Mouse (Mus musculus) intestine, embryonic 15.5 days (tissue): ENCODE measurements around the gene Nus1. TPM values are rescaled to one million over a fixed set of nuclear protein-coding genes. Genes with fewer than 3 reads are reported as not detected.

ENCODE experiments used
- ATAC-seq: fragments of 200-750 bp; cut with Nextera tagmentation; 2 replicates; pipeline ENCODE4 v1.8.0; 2017; ENCODE audit warnings: moderate TSS enrichment, moderate library complexity
- H3K27ac ChIP-seq: fragments of 300-500 bp; sonication (generic); 2 replicates; pipeline ENCODE4 v1.5.1; 2015; ENCODE audit warnings: mild to moderate bottlenecking, inconsistent platforms
- H3K27me3 ChIP-seq: fragments of 300-500 bp; sonication (generic); replicated peaks from 2 replicates; pipeline ENCODE4 v1.6.1; 2015; ENCODE audit warnings: inconsistent platforms
- H3K36me3 ChIP-seq: fragments of 300-500 bp; sonication (generic); 2 replicates; pipeline ENCODE4 v1.6.1; 2015; ENCODE audit warnings: inconsistent platforms
- H3K4me1 ChIP-seq: fragments of 300-500 bp; sonication (generic); replicated peaks from 2 replicates; pipeline ENCODE4 v1.6.1; 2015; ENCODE audit warnings: inconsistent platforms
- H3K4me2 ChIP-seq: fragments of 300-500 bp; sonication (generic); replicated peaks from 2 replicates; pipeline ENCODE4 v1.6.1; 2015; ENCODE audit warnings: mild to moderate bottlenecking, inconsistent platforms
- H3K4me3 ChIP-seq: fragments of 300-500 bp; sonication (generic); replicated peaks from 2 replicates; pipeline ENCODE4 v1.5.1; 2015; ENCODE audit warnings: inconsistent platforms
- H3K9ac ChIP-seq: fragments of 300-500 bp; sonication (generic); 2 replicates; pipeline ENCODE4 v1.6.1; 2015; ENCODE audit warnings: inconsistent platforms
- H3K9me3 ChIP-seq: fragments of 300-500 bp; sonication (generic); 2 replicates; pipeline ENCODE4 v1.6.1; 2016; ENCODE audit warnings: inconsistent platforms
- WGBS: fragments of 180-500 bp; shearing (Covaris S2); methylation state at CpG from one replicate; pipeline ENCODE4 v1.1.7; 2015; 5-methylcytosine and 5-hydroxymethylcytosine counted together
- polyA plus RNA-seq: library from polyadenylated mRNA; unstranded; fragments of >200 nt; fragmentation: Nextera tagmentation; extraction: Ambion mirVana; gene quantifications from 2 replicates; pipeline ENCODE4 v1.2.1, GENCODE M21; 2015

The Nus1 gene
- polyA plus RNA-seq, 1 experiment from 2014 or later, result 15.7 TPM

DNA sequence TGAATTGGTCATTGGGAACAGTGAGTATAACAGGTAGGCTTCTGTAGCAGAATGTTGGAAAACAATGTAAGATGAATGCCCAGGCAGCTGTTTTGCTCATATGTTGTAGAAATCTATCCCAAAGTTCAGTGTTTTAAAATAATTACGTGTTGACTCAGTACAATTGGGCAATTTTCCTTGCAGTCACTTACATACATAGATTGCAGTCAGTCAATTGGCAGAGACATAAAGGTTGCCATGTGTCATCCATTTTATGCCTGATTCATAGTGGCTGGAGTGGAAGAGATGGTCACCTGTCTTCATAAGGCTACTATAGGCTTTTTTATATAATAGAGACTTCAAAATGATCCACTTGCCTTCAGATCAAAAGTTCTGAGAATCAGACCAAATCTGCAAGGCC lies 3.2 kb downstream of the Nus1 start:
- Histone ChIP-seq H3K4me2 (no peak overlapping the region), H3K27me3 (no peaks in the 10 kb centered on the region), H3K36me3 (no peaks in the 10 kb centered on the region), H3K9me3 (no peaks in the 10 kb centered on the region), H3K27ac (no peak overlapping the region), H3K4me1 (peaks cover 14% of the 10 kb centered on the region), H3K9ac (no peak overlapping the region), H3K4me3 (no peak overlapping the region)
- ATAC-seq, result no peak
- 93% methylated on average over 1 of the region's 1 CpGs for WGBS

DNA sequence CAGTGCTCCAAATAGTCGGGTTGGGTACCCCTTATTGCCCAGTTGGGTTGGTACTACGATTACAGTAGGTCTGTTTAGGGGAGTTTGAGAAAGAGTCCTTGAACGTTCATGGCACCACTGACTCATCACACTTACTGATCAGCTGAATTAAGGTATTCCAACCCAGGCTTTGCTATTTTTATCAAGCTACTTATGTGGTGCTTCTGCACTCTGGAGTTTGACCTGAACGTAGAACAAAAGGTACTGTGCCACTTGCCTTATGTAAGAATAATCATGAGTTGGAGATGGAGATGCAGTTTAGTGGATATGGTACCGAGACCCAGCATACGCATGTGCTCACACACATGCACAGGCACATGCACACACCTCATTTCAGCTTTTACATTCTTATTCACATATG lies 4.4 kb downstream of the Nus1 start:
- no peak overlapping the region for H3K27ac ChIP-seq
- no peaks in the 10 kb centered on the region for H3K27me3 ChIP-seq
- H3K36me3 ChIP-seq, result no peaks in the 10 kb centered on the region
- H3K4me1 ChIP-seq, result peaks cover 14% of the 10 kb centered on the region
- no peak overlapping the region for H3K9ac ChIP-seq
- H3K9me3 ChIP-seq, result no peaks in the 10 kb centered on the region
- ATAC-seq, result no peak
- H3K4me2 ChIP-seq, result no peak overlapping the region
- WGBS, result 81% methylated on average over 6 of the region's 6 CpGs
- H3K4me3 ChIP-seq, result no peak overlapping the region

DNA sequence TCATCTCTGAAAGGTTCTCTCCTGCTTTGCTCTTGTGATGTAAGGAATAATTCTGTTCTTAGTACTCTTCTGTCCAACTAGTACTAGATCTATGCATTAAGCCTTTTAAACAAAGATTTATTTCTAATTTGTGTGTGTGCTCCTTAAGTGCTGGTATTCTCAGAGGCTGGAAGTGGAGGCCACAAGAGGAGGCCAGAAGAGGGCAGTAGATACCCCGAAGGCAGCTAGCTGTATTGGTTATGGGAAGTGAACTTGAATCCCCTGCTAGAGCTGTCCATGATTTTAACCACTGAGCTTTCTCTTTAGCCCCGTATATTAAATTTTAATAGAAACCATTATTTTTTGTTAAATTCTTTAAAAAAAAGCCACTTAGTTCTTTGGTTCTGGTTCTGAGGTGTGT lies 5.8 kb downstream of the Nus1 start:
- H3K4me1 ChIP-seq, result peaks cover 16% of the 10 kb centered on the region
- no peak overlapping the region for H3K4me3 ChIP-seq
- no peaks in the 10 kb centered on the region for H3K27me3 ChIP-seq
- WGBS, result 78% methylated on average over 2 of the region's 2 CpGs
- H3K4me2 ChIP-seq, result no peak overlapping the region
- H3K9me3 ChIP-seq, result no peaks in the 10 kb centered on the region
- no peak overlapping the region for H3K9ac ChIP-seq
- no peak for ATAC-seq
- H3K36me3 ChIP-seq, result no peaks in the 10 kb centered on the region
- H3K27ac ChIP-seq, result no peak overlapping the region

DNA sequence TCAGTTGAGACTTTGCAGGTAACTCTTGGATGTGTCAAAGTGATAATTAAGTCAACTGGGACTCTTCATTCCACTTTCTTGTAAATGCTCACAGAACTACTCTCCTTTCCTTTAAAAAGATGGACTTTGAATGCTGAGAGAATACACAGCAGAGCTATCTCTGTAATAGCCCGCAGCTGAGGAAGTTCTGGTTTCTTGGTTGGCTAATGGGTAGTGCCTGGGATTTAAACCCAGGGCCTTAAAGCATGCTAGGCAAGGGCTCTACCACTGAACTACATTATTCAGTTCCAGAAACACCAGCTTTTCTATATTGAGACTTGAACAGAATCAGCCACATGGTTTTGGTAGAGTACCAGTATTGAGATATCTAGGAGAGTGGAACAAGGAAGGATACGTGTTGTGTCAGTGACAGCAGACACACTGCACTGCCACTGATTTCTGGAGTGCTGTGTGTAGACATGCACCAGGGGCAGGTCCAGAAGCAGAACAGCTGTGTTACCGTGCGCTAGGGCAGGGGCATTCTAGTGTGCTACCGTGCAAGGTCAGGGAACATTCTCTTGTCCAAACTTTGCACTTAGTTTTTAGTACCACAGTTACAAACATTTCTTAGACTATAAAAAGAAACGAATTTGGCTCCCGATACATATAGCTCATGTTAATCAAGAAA lies 9.1 kb downstream of the Nus1 start:
- H3K4me1 ChIP-seq, result peaks cover 9% of the 10 kb centered on the region; the same call in 1 of the 2 replicates
- H3K27me3 ChIP-seq, result no peaks in the 10 kb centered on the region
- no peak overlapping the region for H3K27ac ChIP-seq
- no peak overlapping the region for H3K4me3 ChIP-seq
- H3K9ac ChIP-seq, result no peak overlapping the region
- WGBS, result 65% methylated on average over 7 of the region's 7 CpGs
- ATAC-seq, result 0 out of 2 replicates have a peak, but pooled peaks have one; percentile 31
- no peak overlapping the region for H3K4me2 ChIP-seq
- no peaks in the 10 kb centered on the region for H3K9me3 ChIP-seq
- peaks cover 8% of the 10 kb centered on the region; the same call in 1 of the 2 replicates for H3K36me3 ChIP-seq

DNA sequence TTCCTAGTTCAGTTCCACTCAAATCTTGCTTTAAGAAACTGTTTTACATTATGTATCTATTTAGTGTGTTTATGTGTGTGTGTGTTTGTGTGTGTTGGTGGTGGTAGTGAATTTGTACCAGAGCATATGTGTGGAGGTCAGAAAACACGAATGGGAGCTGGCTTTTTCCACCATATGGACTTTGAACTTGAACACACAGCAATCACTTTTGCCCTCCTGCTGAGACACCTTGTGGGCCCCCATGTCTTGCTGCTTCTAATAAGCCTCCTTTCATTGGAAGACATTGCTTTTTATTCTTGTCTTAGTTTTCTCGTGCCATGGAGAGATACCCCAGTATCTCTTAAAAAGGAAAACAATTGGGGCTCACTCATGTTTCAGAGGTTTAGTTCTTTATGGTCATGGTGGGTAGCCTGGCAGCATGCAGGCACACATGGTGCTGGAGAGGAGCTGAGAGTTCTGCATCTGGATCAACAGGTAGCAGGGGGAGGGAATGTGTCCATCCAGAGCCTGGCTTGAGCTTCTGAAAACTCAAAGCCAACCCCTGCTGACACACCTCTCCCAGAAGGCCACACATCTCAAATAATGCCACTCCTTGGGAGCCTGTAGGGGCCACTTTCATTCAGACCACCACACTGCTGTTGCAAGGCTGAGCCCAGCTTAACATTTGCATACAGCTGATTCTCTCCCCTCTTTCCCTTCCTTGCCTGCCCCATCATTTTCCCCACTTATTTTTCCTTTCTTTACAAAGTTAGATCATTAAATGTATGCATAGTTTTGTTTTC lies 10.5 kb downstream of the Nus1 start:
- no peaks in the 10 kb centered on the region for H3K27me3 ChIP-seq
- H3K27ac ChIP-seq, result no peak overlapping the region
- H3K4me2 ChIP-seq, result no peak overlapping the region
- no peak overlapping the region for H3K4me3 ChIP-seq
- peaks cover 9% of the 10 kb centered on the region; the same call in 1 of the 2 replicates for H3K4me1 ChIP-seq
- no peaks in the 10 kb centered on the region for H3K9me3 ChIP-seq
- 49% methylated on average over 2 of the region's 2 CpGs for WGBS
- ATAC-seq, result peak; percentile 65
- H3K36me3 ChIP-seq, result peaks cover 8% of the 10 kb centered on the region; the same call in 1 of the 2 replicates
- H3K9ac ChIP-seq, result no peak overlapping the region

DNA sequence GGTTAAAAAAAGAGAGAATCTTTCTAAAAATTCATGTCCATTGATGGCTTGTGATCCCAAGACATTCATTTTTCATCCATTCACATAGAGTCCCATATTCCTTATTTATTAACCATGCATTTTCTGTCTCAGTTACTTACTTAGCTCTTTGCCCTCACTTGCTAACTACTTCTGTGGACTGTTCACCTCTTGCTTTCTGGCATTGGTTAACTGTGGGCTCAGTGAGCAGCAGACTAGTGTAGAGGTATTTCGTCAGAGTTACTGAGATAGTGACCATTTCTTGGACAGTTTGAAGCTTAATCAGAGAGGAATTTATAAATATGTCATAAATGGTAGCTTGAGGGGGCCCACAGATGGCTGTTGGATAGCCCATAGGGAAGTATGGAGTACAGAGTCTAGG lies 13.6 kb downstream of the Nus1 start:
- 91% methylated on average over 1 of the region's 1 CpGs for WGBS
- H3K9ac ChIP-seq, result no peak overlapping the region
- H3K9me3 ChIP-seq, result no peaks in the 10 kb centered on the region
- no peaks in the 10 kb centered on the region for H3K27me3 ChIP-seq
- no peak overlapping the region for H3K27ac ChIP-seq
- ATAC-seq, result no peak
- peaks cover 8% of the 10 kb centered on the region; the same call in 1 of the 2 replicates for H3K4me1 ChIP-seq
- no peak overlapping the region for H3K4me3 ChIP-seq
- no peak overlapping the region for H3K4me2 ChIP-seq
- H3K36me3 ChIP-seq, result peaks cover 15% of the 10 kb centered on the region

DNA sequence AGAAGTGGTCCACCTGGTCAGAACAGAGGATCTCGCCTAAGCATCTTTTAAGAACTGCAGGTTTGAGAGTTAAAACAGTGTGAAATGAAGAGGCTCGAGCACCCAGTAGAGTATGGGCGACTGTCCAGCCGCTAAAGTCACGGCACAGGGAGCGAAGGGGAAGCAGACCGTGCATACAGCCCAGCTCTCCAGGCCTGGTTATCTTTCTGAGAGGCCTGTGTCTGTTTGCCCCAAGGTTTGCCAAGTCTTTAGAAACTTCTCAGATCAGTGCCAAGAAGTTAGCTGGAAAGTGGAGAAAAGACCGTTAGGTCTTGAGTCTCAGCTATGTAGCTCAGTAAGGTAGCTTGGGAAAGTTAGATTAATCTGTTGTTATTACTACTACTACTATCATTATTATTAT lies 17.5 kb downstream of the Nus1 start:
- H3K27me3 ChIP-seq, result no peaks in the 10 kb centered on the region
- H3K4me2 ChIP-seq, result no peak overlapping the region
- no peak overlapping the region for H3K9ac ChIP-seq
- no peak overlapping the region for H3K4me3 ChIP-seq
- H3K36me3 ChIP-seq, result peaks cover 25% of the 10 kb centered on the region
- no peaks in the 10 kb centered on the region for H3K4me1 ChIP-seq
- no peak overlapping the region for H3K27ac ChIP-seq
- no peak for ATAC-seq
- no peaks in the 10 kb centered on the region for H3K9me3 ChIP-seq
- 95% methylated on average over 8 of the region's 8 CpGs for WGBS

DNA sequence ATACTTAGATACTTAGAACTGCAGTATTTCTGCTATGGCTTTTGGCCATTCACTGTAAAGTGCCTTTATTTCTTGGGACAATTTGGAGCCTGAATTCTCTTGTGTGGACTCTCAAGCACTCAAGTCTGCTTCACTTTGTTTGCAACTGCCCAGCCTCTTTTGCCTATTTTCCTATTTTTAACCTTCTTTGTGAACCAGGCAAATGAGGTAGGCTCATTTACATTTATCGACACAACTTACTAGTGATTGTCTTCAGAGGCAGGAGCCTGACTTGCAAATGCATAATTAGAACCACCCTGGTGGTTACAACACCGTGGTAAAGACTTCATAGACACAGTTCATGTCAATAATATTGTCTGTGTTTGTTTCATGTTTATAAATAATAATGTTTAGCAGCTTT lies 43.3 kb downstream of the Nus1 start:
- WGBS, result 79% methylated on average over 2 of the region's 2 CpGs
- Histone ChIP-seq H3K27ac (no peak overlapping the region), H3K4me2 (no peak overlapping the region), H3K36me3 (no peaks in the 10 kb centered on the region), H3K4me3 (no peak overlapping the region), H3K9me3 (no peaks in the 10 kb centered on the region), H3K4me1 (no peaks in the 10 kb centered on the region), H3K27me3 (no peaks in the 10 kb centered on the region), H3K9ac (no peak overlapping the region)
- no peak for ATAC-seq

DNA sequence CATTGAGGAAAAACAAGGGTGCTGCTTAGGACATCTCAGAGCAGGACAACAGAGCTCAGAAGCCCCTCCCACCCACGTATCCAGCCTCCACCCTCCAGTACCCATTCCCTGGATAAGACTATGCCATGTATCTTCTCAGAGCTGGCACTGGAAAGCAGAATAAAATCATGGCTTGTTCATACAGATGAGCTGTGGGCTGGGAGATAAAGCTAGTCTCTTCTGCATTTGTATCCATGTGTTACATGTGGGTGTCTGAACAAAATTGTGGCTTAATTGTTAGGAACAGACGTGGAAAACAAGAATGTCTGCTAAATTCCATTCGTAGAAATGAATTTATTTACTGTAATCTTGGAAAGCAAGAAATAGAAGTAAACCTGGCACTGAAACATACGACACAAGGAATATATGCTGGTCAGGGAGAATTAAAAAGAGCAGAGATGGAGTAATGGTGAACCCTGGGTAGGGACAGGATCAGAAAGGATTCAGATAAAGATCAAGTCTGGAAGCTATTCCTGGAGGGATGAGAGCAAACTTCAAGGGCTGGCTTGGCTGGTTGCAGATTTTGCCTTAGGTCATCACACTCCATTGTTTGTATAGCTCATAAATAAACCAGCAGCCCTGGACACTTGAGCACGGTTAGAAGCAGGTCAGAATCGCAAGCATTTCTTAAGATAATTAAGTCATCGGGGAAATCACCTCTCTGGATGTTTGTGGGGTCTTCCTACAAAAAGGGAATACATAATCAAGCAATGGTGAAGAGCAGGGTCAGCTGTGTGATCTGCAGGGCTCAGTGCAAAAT lies 46.8 kb downstream of the Nus1 start:
- Histone ChIP-seq H3K4me3 (no peak overlapping the region), H3K9ac (no peak overlapping the region), H3K27me3 (no peaks in the 10 kb centered on the region), H3K36me3 (no peaks in the 10 kb centered on the region), H3K4me2 (no peak overlapping the region), H3K27ac (no peak overlapping the region), H3K4me1 (no peaks in the 10 kb centered on the region), H3K9me3 (no peaks in the 10 kb centered on the region)
- ATAC-seq, result no peak
- WGBS, result 51% methylated on average over 7 of the region's 7 CpGs

DNA sequence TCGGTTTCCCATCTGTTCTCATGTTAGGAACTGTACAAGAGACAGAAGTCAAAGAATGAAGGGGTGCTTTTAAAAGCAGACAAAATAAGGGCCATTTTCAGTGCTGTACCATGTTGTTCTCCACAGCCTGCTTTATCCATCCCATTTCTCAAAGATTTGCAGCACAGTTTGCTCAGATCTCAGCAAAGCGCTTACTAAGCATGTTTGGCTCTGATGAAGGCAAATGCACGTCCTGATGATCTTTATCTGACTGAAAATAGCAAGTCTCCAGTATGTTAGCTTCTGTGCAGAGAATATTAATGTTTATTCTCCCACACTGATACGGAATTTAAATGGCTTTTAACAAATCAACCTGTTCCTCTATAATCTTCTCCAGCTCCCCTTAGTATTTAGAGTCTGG lies 54.2 kb downstream of the Nus1 start:
- 76% methylated on average over 4 of the region's 4 CpGs for whole genome bisulfite sequencing
- Histone ChIP-seq H3K27ac (no peak overlapping the region), H3K4me2 (no peak overlapping the region), H3K36me3 (no peaks in the 10 kb centered on the region), H3K4me3 (no peak overlapping the region), H3K9ac (no peak overlapping the region), H3K27me3 (no peaks in the 10 kb centered on the region), H3K9me3 (no peaks in the 10 kb centered on the region), H3K4me1 (no peaks in the 10 kb centered on the region)
- ATAC-seq, result no peak
